Mouse (Mus musculus): Measurements from ENCODE around the gene Itga6. TPM values are rescaled to one million over a fixed set of nuclear protein-coding genes. Genes with fewer than 3 reads are reported as not detected.

The Itga6 gene
- total and polyA plus RNA-seq, 3 experiments: 0.38 to 2.6 (median 1.1) TPM

DNA sequence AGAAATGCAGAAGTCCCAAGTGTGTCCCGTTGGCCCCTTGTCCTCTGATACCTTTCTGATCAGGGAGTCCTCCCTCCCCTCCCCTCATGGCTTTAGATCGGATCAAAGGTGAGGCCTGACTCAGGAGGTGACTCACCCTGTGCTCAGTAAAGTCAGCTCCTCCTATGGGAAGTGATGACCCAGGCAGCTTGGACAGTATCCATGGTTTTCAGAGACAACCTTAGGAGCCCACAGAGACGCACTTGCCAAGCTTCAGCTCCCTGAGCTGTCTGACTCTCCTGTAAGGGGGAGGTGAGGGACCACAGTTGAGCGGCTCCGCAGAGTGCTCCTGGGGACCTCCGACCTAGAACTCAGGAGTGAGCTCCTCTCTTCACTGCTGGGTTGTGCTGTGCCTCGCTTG lies 56.3 kb downstream of the Itga6 start:
- ATAC-seq (ENCODE audit: extremely low read depth, insufficient number of reproducible peaks, low FRiP score, poor library complexity, severe bottlenecking): no peak
- Histone ChIP-seq H3K36me3 (replicated peaks) (no peaks in the 10 kb centered on the region), H3K4me3 (ENCODE audit: low read depth, low read length) (no peak overlapping the region), H3K27me3 (ENCODE audit: insufficient read depth, low read length) (peaks cover 27% of the 10 kb centered on the region), H3K4me1 (ENCODE audit: insufficient read depth, low read depth, low read length) (no peaks in the 10 kb centered on the region), H3K9me3 (replicated peaks) (no peaks in the 10 kb centered on the region)
- no peak for TF ChIP-seq GATA1 (IDR thresholded peaks at IDR 0.05; ENCODE audit: borderline replicate concordance, low read length)
- no peak for TF ChIP-seq GATA2 (IDR thresholded peaks at IDR 0.05; ENCODE audit: borderline replicate concordance, low read depth, low read length)
- no peak for TF ChIP-seq CTCF (IDR thresholded peaks at IDR 0.05; ENCODE audit: low read depth, low read length)
- no peak for TF ChIP-seq TAL1 (conservative IDR thresholded peaks at IDR 0.05; ENCODE audit: low read depth, low read length)
- no peak for TF ChIP-seq POLR2AphosphoS5 (IDR thresholded peaks at IDR 0.05; ENCODE audit: insufficient replicate concordance, low read depth, low read length)
- no peak for DNase-seq (ENCODE audit: low spot score)

DNA sequence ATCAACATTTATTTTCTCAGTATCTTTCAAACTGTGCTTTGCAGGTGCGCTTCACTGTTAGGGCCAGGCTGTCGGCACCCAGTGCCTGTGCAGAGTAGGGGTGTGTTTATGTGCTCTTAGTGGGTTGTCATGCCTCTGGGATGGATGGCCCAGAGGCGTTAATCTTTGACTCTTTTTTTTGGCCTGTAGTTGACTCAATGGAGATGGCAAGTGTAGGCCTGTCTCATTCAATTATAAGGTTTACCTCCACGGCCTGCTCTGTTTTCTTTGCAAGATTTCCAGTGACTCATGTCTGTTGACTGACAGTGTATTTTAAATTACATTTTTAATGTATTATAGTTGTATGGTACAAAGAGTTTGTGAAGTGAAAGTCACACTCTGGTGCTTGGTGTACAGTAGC lies 56.7 kb downstream of the Itga6 start:
- Histone ChIP-seq H3K9me3 (replicated peaks) (no peaks in the 10 kb centered on the region), H3K4me3 (ENCODE audit: low read depth, low read length) (no peak overlapping the region), H3K4me1 (ENCODE audit: insufficient read depth, low read depth, low read length) (no peaks in the 10 kb centered on the region), H3K36me3 (replicated peaks) (no peaks in the 10 kb centered on the region), H3K27me3 (ENCODE audit: insufficient read depth, low read length) (peaks cover 24% of the 10 kb centered on the region)
- DNase-seq (ENCODE audit: low spot score): no peak
- TF ChIP-seq POLR2AphosphoS5 (IDR thresholded peaks at IDR 0.05; ENCODE audit: insufficient replicate concordance, low read depth, low read length) (no peak), GATA2 (IDR thresholded peaks at IDR 0.05; ENCODE audit: borderline replicate concordance, low read depth, low read length) (no peak), CTCF (IDR thresholded peaks at IDR 0.05; ENCODE audit: low read depth, low read length) (no peak), TAL1 (conservative IDR thresholded peaks at IDR 0.05; ENCODE audit: low read depth, low read length) (no peak), GATA1 (IDR thresholded peaks at IDR 0.05; ENCODE audit: borderline replicate concordance, low read length) (no peak)
- no peak for ATAC-seq (ENCODE audit: extremely low read depth, insufficient number of reproducible peaks, low FRiP score, poor library complexity, severe bottlenecking)

DNA sequence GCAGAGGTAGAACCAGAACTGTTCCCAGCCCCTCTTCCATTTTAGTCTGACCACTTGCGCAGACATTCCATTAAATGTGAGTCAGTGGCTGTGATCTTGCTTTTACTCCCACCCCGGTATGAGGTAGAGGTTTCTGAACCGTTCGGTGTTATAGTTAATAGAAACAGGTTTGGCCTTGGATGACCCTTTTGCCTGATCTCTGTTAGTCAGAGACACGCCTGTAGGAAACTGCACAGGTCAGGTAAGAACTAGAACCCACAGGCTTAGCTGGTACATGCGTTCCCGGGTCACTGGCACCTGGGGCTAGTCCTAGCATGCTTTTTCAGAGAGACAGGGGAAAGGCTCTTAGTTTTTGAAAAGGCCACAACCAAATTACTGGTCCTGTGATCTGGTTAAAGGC lies 59.7 kb downstream of the Itga6 start:
- H3K4me1 ChIP-seq (ENCODE audit: insufficient read depth, low read depth, low read length): no peaks in the 10 kb centered on the region
- peaks cover 31% of the 10 kb centered on the region for H3K27me3 ChIP-seq (ENCODE audit: insufficient read depth, low read length)
- H3K4me3 ChIP-seq (ENCODE audit: low read depth, low read length): no peak overlapping the region
- DNase-seq (ENCODE audit: low spot score) (no peak), ATAC-seq (ENCODE audit: extremely low read depth, insufficient number of reproducible peaks, low FRiP score, poor library complexity, severe bottlenecking) (no peak)
- H3K9me3 ChIP-seq (replicated peaks): no peaks in the 10 kb centered on the region
- H3K36me3 ChIP-seq (replicated peaks): no peaks in the 10 kb centered on the region
- TF ChIP-seq CTCF (IDR thresholded peaks at IDR 0.05; ENCODE audit: low read depth, low read length) (no peak), TAL1 (conservative IDR thresholded peaks at IDR 0.05; ENCODE audit: low read depth, low read length) (no peak), GATA1 (IDR thresholded peaks at IDR 0.05; ENCODE audit: borderline replicate concordance, low read length) (no peak), POLR2AphosphoS5 (IDR thresholded peaks at IDR 0.05; ENCODE audit: insufficient replicate concordance, low read depth, low read length) (no peak), GATA2 (IDR thresholded peaks at IDR 0.05; ENCODE audit: borderline replicate concordance, low read depth, low read length) (no peak)

DNA sequence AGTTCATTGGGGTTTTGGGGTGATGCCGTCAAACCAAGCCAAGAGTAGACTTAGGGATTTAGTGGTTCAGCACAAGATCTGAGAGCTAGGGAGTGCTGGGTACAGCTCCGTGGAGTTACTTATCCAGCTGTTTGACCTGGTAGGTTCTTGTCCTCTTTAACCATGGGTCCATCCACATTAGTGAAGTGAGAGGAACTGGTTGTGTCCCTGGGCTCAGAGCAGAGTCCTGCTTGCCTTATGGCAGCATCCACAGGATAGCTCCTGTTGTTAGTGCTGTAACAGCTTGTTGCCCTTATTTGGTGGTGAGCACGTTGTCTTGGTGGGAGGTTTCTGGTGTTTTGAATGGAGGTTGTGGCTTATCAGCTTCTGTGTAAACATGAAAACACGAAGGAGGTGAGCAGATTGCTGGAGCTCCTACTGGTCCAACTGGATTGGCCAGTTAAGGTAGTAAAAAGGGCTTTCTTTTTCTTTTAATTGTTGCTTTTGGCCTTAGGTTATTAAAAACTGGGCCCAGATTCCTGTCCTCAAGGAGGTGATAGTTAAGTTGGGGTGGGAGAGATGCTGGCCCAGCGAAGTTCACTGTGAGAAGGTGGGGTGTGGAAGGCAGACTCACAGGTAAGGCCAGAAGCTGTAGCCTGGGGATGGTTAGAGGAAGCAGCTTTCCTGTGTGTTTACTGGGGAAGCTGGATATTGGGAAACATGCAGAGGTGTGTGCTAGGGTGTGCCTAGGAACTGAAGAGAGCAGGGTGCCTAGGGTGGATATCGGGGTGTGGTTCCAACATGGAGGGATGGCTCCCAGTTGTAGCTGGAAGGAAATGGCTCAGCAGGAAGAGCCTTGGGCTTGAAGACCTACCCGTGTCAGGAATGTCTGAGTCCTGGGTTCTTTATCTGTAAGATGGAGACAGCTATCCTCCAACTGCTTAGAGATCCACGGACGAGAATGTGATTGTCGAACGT lies 60.5 kb downstream of the Itga6 start:
- TF ChIP-seq GATA2 (IDR thresholded peaks at IDR 0.05; ENCODE audit: borderline replicate concordance, low read depth, low read length): no peak
- no peak for TF ChIP-seq GATA1 (IDR thresholded peaks at IDR 0.05; ENCODE audit: borderline replicate concordance, low read length)
- TF ChIP-seq TAL1 (conservative IDR thresholded peaks at IDR 0.05; ENCODE audit: low read depth, low read length): no peak
- TF ChIP-seq POLR2AphosphoS5 (IDR thresholded peaks at IDR 0.05; ENCODE audit: insufficient replicate concordance, low read depth, low read length): no peak
- TF ChIP-seq CTCF (IDR thresholded peaks at IDR 0.05; ENCODE audit: low read depth, low read length): no peak
- Histone ChIP-seq H3K9me3 (replicated peaks) (no peaks in the 10 kb centered on the region), H3K27me3 (ENCODE audit: insufficient read depth, low read length) (peaks cover 30% of the 10 kb centered on the region), H3K4me1 (ENCODE audit: insufficient read depth, low read depth, low read length) (no peaks in the 10 kb centered on the region), H3K4me3 (ENCODE audit: low read depth, low read length) (no peak overlapping the region), H3K36me3 (replicated peaks) (no peaks in the 10 kb centered on the region)
- no peak for ATAC-seq (ENCODE audit: extremely low read depth, insufficient number of reproducible peaks, low FRiP score, poor library complexity, severe bottlenecking)
- no peak for DNase-seq (ENCODE audit: low spot score)

GRCm38 (mm10) chr2:71809289-71809860 lies 64.0 kb downstream of the Itga6 start:
- Histone ChIP-seq H3K9me3 (replicated peaks) (no peaks in the 10 kb centered on the region), H3K4me1 (ENCODE audit: insufficient read depth, low read depth, low read length) (peaks cover 16% of the 10 kb centered on the region), H3K36me3 (replicated peaks) (no peaks in the 10 kb centered on the region), H3K4me3 (ENCODE audit: low read depth, low read length) (no peak overlapping the region), H3K27me3 (ENCODE audit: insufficient read depth, low read length) (peaks cover 25% of the 10 kb centered on the region)
- DNase-seq (ENCODE audit: low spot score) (no peak), ATAC-seq (ENCODE audit: extremely low read depth, insufficient number of reproducible peaks, low FRiP score, poor library complexity, severe bottlenecking) (no peak)
- TF ChIP-seq GATA1 (IDR thresholded peaks at IDR 0.05; ENCODE audit: borderline replicate concordance, low read length) (no peak), TAL1 (conservative IDR thresholded peaks at IDR 0.05; ENCODE audit: low read depth, low read length) (no peak), GATA2 (IDR thresholded peaks at IDR 0.05; ENCODE audit: borderline replicate concordance, low read depth, low read length) (no peak), POLR2AphosphoS5 (IDR thresholded peaks at IDR 0.05; ENCODE audit: insufficient replicate concordance, low read depth, low read length) (no peak), CTCF (IDR thresholded peaks at IDR 0.05; ENCODE audit: low read depth, low read length) (no peak)

DNA sequence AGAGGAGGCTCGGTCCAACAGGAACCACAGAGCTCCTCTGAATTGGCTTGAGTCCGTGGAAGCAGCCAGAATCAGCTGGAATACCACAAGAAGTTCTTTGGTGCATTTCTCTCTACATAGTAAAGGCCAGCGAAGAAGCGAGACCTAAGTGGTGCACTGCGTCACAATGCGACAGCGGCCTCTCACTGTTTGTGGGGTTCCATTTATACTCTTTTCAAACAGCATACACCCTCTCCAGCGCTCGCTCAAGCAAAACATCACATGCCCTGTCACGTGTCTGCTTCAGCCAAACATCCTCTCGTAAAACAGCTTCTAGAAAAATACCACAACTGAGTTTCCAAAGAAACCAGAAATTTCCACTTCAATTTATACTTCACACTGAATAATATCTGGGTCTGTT lies 64.6 kb downstream of the Itga6 start:
- H3K4me3 ChIP-seq (ENCODE audit: low read depth, low read length): no peak overlapping the region
- ATAC-seq (ENCODE audit: extremely low read depth, insufficient number of reproducible peaks, low FRiP score, poor library complexity, severe bottlenecking) (no peak), DNase-seq (ENCODE audit: low spot score) (no peak)
- TF ChIP-seq TAL1 (conservative IDR thresholded peaks at IDR 0.05; ENCODE audit: low read depth, low read length) (no peak), CTCF (IDR thresholded peaks at IDR 0.05; ENCODE audit: low read depth, low read length) (no peak)
- peaks cover 22% of the 10 kb centered on the region for H3K4me1 ChIP-seq (ENCODE audit: insufficient read depth, low read depth, low read length)
- H3K36me3 ChIP-seq (replicated peaks): no peaks in the 10 kb centered on the region
- no peaks in the 10 kb centered on the region for H3K9me3 ChIP-seq (replicated peaks)
- H3K27me3 ChIP-seq (ENCODE audit: insufficient read depth, low read length): peaks cover 25% of the 10 kb centered on the region
